Mouse (Mus musculus) midbrain, postnatal 0 days (tissue): ENCODE measurements around the gene Ccdc130. TPM values are rescaled to one million over a fixed set of nuclear protein-coding genes. Genes with fewer than 3 reads are reported as not detected.

Experiments
- ATAC-seq: fragments of 200-750 bp; cut with Nextera tagmentation; 2 replicates; pipeline ENCODE4 v1.8.0; 2017; ENCODE audit warnings: moderate number of reproducible peaks, mild to moderate bottlenecking, moderate TSS enrichment, moderate library complexity; ENCODE audit not compliant: low FRiP score
- DNase-seq: peaks from one replicate; pipeline ENCODE4 v3.0.0-alpha.2; 2015; ENCODE audit warnings: low spot score
- H3K27ac ChIP-seq: fragments of 300-500 bp; sonication (generic); 2 replicates; pipeline ENCODE4 v1.5.1; 2014; ENCODE audit warnings: low read depth, mild to moderate bottlenecking, low read length, mixed read lengths
- H3K27me3 ChIP-seq: fragments of 300-500 bp; sonication (generic); 2 replicates; pipeline ENCODE4 v1.6.1; 2014; ENCODE audit warnings: low read length, control low read depth, mixed read lengths; ENCODE audit not compliant: insufficient read depth
- H3K36me3 ChIP-seq: fragments of 300-500 bp; sonication (generic); 2 replicates; pipeline ENCODE4 v1.6.1; 2014; ENCODE audit warnings: low read length, control low read depth, mixed read lengths; ENCODE audit not compliant: insufficient read depth
- H3K4me1 ChIP-seq: fragments of 300-500 bp; sonication (generic); 2 replicates; pipeline ENCODE4 v1.6.1; 2014; ENCODE audit warnings: mild to moderate bottlenecking, control low read depth, antibody characterized with exemption, low read length, mixed read lengths; ENCODE audit not compliant: insufficient read depth
- H3K4me2 ChIP-seq: fragments of 300-500 bp; sonication (generic); 2 replicates; pipeline ENCODE4 v1.6.1; 2014; ENCODE audit warnings: low read depth, mild to moderate bottlenecking, low read length, mixed read lengths; ENCODE audit not compliant: poor library complexity, severe bottlenecking
- H3K4me3 ChIP-seq: fragments of 300-500 bp; sonication (generic); 2 replicates; pipeline ENCODE4 v1.5.1; 2014; ENCODE audit warnings: low read depth, mild to moderate bottlenecking, low read length, moderate library complexity
- H3K9ac ChIP-seq: fragments of 300-500 bp; sonication (generic); replicated peaks from 2 replicates; pipeline ENCODE4 v1.6.1; 2014; ENCODE audit warnings: mild to moderate bottlenecking, low read length, moderate library complexity, mixed read lengths; ENCODE audit not compliant: poor library complexity, severe bottlenecking
- H3K9me3 ChIP-seq: fragments of 300-500 bp; sonication (generic); 2 replicates; pipeline ENCODE4 v1.6.1; 2016; ENCODE audit warnings: low read length, control low read depth
- CTCF ChIP-seq: IDR thresholded peaks from 2 replicates; pipeline ENCODE4 v1.5.1; 2016; ENCODE audit warnings: antibody characterized with exemption, mild to moderate bottlenecking
- WGBS: fragments of 180-500 bp; shearing (Covaris S2); extraction: QIAGEN DNeasy Blood & Tissue Kit; methylation state at CpG from one replicate; pipeline ENCODE4 v1.1.7; 2014; 5-methylcytosine and 5-hydroxymethylcytosine counted together
- microRNA counts: library from miRNA; unstranded; fragments of <30 nt; microRNA quantifications from one replicate; lab custom pipeline; 2015
- microRNA-seq: library from miRNA; unstranded; fragments of <30 nt; microRNA quantifications from one replicate; pipeline ENCODE4, GENCODE M21; 2016; ENCODE audit warnings: borderline number of aligned reads
- polyA plus RNA-seq: library from polyadenylated mRNA; unstranded; fragments of >200 nt; fragmentation: Nextera tagmentation; extraction: Ambion mirVana; gene quantifications from 2 replicates; pipeline ENCODE4 v1.2.1, GENCODE M21; 2015
- total RNA-seq: library from RNA; depleted of rRNA; stranded (reverse); fragments of >200 nt; gene quantifications from 2 replicates; pipeline ENCODE4 v1.2.3, GENCODE M21; 2014; rRNA removed

Gene Ccdc130
- total and polyA plus RNA-seq, 2 experiments from 2014 or later = 13.6 to 14.0 TPM

DNA sequence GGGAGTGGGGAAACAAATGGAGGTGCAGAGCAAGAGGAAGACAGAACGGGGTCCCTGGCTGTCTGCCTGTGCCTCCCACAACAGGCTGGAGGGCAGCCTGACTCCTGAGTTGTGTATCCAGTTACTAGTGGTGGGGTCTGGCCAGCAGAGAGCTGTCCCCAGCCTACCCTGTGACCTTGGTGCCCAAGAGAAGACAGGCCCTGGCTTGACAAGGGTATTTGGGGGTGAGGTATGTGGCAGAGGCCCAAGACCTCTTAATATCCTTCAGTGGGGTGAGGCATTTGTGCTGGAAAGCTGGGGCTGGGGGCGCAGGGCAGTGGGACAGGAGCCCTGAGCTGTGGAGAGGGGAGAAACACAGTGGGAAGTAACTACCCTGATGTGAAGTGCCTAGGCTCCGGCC is 59.0 kb downstream of the Ccdc130 start:
- Histone ChIP-seq H3K4me1 (no peaks in the 10 kb centered on the region), H3K36me3 (peaks cover 41% of the 10 kb centered on the region), H3K27ac (no peak overlapping the region), H3K9ac (no peak overlapping the region), H3K27me3 (no peaks in the 10 kb centered on the region), H3K4me3 (no peak overlapping the region), H3K4me2 (no peak overlapping the region), H3K9me3 (no peaks in the 10 kb centered on the region)
- TF ChIP-seq CTCF = no peak
- DNase-seq (no peak), ATAC-seq (no peak)
- 96% methylated on average over 3 of the region's 3 CpGs for WGBS

DNA sequence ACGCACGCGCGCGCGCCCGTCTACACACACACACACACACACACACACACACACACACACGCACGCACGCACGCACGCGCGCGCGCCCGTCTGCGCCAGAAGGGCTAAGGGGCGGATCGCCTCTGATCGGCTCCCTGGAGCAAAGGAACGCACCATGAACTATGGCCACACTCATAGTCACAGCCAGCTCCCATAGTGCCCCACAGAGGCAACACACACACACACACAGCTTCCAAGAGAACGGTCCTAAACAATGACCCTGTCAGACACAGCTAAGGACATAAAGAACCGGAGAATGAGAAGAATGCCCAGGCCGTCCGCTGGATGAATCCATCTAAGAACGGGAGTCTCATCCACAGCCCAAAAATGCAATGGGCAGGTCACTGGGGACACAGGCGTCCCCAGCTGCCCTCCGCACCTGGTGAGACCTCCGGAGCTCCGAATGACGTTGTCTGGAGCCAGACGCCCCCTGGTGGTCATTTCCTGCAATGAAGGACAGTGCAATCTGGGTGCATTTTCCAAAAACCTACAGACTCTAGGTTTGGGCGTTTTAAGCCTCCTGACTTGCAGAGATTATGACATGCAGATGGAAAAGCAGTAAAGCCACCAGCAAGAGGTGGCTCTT is 59.9 kb downstream of the Ccdc130 start:
- WGBS = 57% methylated on average over 34 of the region's 34 CpGs
- peak; percentile 83 for DNase-seq
- no peaks in the 10 kb centered on the region for H3K4me1 ChIP-seq
- no peak overlapping the region for H3K4me3 ChIP-seq
- H3K9ac ChIP-seq = no peak overlapping the region
- peak overlapping the region; percentile 12; the same call in 1 of the 2 replicates for H3K4me2 ChIP-seq
- H3K27me3 ChIP-seq = no peaks in the 10 kb centered on the region
- ATAC-seq = peak; percentile 28; the same call in 1 of the 2 replicates
- peaks cover 32% of the 10 kb centered on the region for H3K36me3 ChIP-seq
- no peak overlapping the region for H3K27ac ChIP-seq
- peak; percentile 93 for TF ChIP-seq CTCF
- no peaks in the 10 kb centered on the region for H3K9me3 ChIP-seq

DNA sequence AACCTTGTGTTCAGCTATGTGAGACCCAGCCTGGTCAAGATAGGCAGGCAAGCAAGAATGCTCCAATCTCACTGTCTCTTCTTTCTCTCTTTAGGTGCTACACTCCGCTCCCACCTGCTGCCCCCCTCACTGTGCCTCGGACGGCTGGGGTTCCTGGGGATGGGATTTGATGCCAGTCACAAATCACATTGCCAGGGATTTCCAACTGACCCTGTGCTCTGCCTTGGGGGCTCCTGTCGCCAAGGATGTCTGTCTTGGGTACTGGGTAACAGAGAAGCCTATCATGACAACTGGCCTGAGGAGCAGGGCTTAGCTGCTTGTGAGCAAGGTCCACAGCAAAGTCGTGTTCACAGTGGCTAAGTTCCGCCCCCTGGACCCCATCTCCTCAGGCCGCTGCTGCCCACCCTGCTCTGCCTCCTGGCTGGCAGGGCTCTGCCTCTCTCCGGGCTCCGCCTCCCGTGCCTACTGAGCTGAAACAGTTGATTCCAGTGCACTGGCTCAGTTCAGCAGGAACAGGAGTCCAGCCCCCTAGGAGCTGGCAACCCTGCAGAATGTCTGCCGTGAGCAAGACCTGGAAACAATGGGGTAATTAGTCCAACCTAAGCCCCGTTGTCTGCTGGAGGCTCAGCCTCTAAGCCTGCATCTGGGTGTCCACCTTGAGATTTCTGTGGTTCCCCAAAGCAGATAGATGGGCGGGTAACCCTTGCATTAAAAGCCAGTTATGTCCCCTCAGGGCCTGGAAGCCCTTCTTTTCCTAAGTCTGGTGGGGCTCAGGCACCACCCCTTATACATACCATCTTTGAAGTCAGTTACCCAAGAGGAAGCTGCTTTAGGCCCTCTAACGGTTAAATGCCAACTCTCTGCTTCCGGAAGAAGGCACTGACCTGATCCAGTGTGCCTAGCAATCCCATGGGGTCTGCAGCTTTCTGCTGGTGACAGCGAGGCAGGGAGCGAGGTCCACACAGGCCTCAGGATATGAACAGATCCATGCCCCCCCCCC is 61.5 kb downstream of the Ccdc130 start:
- H3K4me1 ChIP-seq = peaks cover 3% of the 10 kb centered on the region; the same call in 1 of the 2 replicates
- H3K4me2 ChIP-seq = no peak overlapping the region
- no peak overlapping the region for H3K27ac ChIP-seq
- no peaks in the 10 kb centered on the region for H3K9me3 ChIP-seq
- DNase-seq (peak; percentile 26), ATAC-seq (no peak)
- 0 out of 2 replicates have a peak overlapping the region, but pooled peaks have one; percentile 36 for H3K9ac ChIP-seq
- H3K4me3 ChIP-seq = no peak overlapping the region
- no peaks in the 10 kb centered on the region for H3K27me3 ChIP-seq
- no peak for TF ChIP-seq CTCF
- WGBS = 30% methylated on average over 17 of the region's 17 CpGs
- peaks cover 24% of the 10 kb centered on the region for H3K36me3 ChIP-seq

DNA sequence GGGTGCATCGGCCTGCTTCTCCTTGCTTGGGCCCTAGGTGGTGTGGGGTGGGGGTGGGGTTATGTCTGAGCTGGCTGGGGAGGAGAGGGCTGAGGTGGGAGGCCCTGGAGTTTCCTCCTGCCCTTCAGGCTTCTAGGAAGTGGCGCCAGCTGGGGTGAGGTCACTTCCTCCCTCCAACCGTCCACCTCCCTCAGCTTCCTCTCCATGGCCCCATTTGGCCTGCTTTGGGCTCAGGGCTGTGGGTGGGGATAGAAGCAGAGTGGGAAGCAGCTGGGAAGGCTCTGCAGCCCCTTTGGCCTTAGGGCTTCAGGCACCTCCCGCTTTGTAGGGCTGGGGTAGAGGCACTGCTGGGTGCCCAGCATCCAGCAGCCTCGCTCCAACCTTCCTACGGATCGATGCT is 62.4 kb downstream of the Ccdc130 start:
- WGBS = 61% methylated on average over 7 of the region's 7 CpGs
- Histone ChIP-seq H3K4me1 (peaks cover 3% of the 10 kb centered on the region; the same call in 1 of the 2 replicates), H3K27ac (0 out of 2 replicates have a peak overlapping the region, but pooled peaks have one; percentile 32), H3K4me2 (no peak overlapping the region), H3K36me3 (peaks cover 18% of the 10 kb centered on the region), H3K9ac (0 out of 2 replicates have a peak overlapping the region, but pooled peaks have one; percentile 36), H3K9me3 (no peaks in the 10 kb centered on the region), H3K4me3 (no peak overlapping the region), H3K27me3 (no peaks in the 10 kb centered on the region)
- no peak for DNase-seq
- no peak for TF ChIP-seq CTCF
- ATAC-seq = no peak

MicroRNAs within 50 kb of the gene (microRNA counts, 519-probe panel; counts per million panel counts)
- microRNA mmu-miR-23a (lab: Ali Mortazavi, UCI) (4,024 counts per million, percentile 82 among the panel's probes with 10 or more counts), microRNA mmu-miR-27a (lab: Ali Mortazavi, UCI) (4,123 counts per million, percentile 83 among the panel's probes with 10 or more counts)

Small RNAs within 50 kb of the gene (microRNA-seq; reads per million reads assigned to microRNA genes)
- gene Mir23a = 6,690 reads per million, percentile 92 among the genes with 10 or more reads in this experiment
- not detected for gene Mir24-2
- gene Mir27a = 129 reads per million, percentile 48 among the genes with 10 or more reads in this experiment
- not detected for gene Mir3074-2

Other genes with a start within 250 kb of the Ccdc130 start
- gene Palm3, start 248.9 kb downstream of the Ccdc130 start, total RNA-seq = 5.1 and 8.0 TPM in 2 replicates
- gene Palm3, start 248.9 kb downstream of the Ccdc130 start, polyA plus RNA-seq = 4.4 and 4.9 TPM in 2 replicates
- gene Il27ra, start 227.8 kb downstream of the Ccdc130 start, total RNA-seq = 0.71 and 1.1 TPM in 2 replicates
- gene Il27ra, start 227.8 kb downstream of the Ccdc130 start, polyA plus RNA-seq = 0.21 and 0.29 TPM in 2 replicates
- gene Rln3, start 225.4 kb downstream of the Ccdc130 start, total RNA-seq = 2.3 and 2.7 TPM in 2 replicates
- gene Rln3, start 225.4 kb downstream of the Ccdc130 start, polyA plus RNA-seq = 1.3 and 2.3 TPM in 2 replicates
- 2.2 and 3.0 TPM in 2 replicates for gene Gm10643, start 205.2 kb downstream of the Ccdc130 start, total RNA-seq
- gene Gm10643, start 205.2 kb downstream of the Ccdc130 start, polyA plus RNA-seq = 1.6 and 1.7 TPM in 2 replicates
- 28.4 and 31.7 TPM in 2 replicates for gene Rfx1, start 203.5 kb downstream of the Ccdc130 start, total RNA-seq
- 7.2 and 8.8 TPM in 2 replicates for gene Rfx1, start 203.5 kb downstream of the Ccdc130 start, polyA plus RNA-seq
- gene Dcaf15, start 165.6 kb downstream of the Ccdc130 start, total RNA-seq = 62.3 and 67.6 TPM in 2 replicates
- gene Dcaf15, start 165.6 kb downstream of the Ccdc130 start, polyA plus RNA-seq = 21.7 and 23.3 TPM in 2 replicates
- gene Podnl1, start 144.4 kb downstream of the Ccdc130 start, total RNA-seq = 0.05 and 0.19 TPM in 2 replicates
- 0.38 and 0.56 TPM in 2 replicates for gene Podnl1, start 144.4 kb downstream of the Ccdc130 start, polyA plus RNA-seq
- gene Cc2d1a, start 122.4 kb downstream of the Ccdc130 start, total RNA-seq = 86.1 and 101 TPM in 2 replicates
- 65.9 and 70.7 TPM in 2 replicates for gene Cc2d1a, start 122.4 kb downstream of the Ccdc130 start, polyA plus RNA-seq
- 5.6 and 5.7 TPM in 2 replicates for gene 4930432K21Rik, start 122.4 kb downstream of the Ccdc130 start, total RNA-seq
- 2.2 and 2.4 TPM in 2 replicates for gene 4930432K21Rik, start 122.4 kb downstream of the Ccdc130 start, polyA plus RNA-seq
- gene Nanos3, start 85.2 kb downstream of the Ccdc130 start, total RNA-seq = 0.27 and 4.6 TPM in 2 replicates
- gene Nanos3, start 85.2 kb downstream of the Ccdc130 start, polyA plus RNA-seq = 14.0 and 15.3 TPM in 2 replicates
- 37.7 and 41.8 TPM in 2 replicates for gene Zswim4, start 33.3 kb downstream of the Ccdc130 start, total RNA-seq
- gene Zswim4, start 33.3 kb downstream of the Ccdc130 start, polyA plus RNA-seq = 11.8 and 11.9 TPM in 2 replicates
- gene D8Ertd738e, start 20.7 kb downstream of the Ccdc130 start, total RNA-seq = 110 and 143 TPM in 2 replicates
- gene D8Ertd738e, start 20.7 kb downstream of the Ccdc130 start, polyA plus RNA-seq = 274 and 297 TPM in 2 replicates
- gene Mri1, start 13.1 kb downstream of the Ccdc130 start, total RNA-seq = 28.8 and 31.7 TPM in 2 replicates
- gene Mri1, start 13.1 kb downstream of the Ccdc130 start, polyA plus RNA-seq = 39.4 and 40.5 TPM in 2 replicates
- 67.0 and 134 TPM in 2 replicates for gene Cacna1a, start 118.1 kb upstream of the Ccdc130 start, total RNA-seq
- gene Cacna1a, start 118.1 kb upstream of the Ccdc130 start, polyA plus RNA-seq = 10.0 and 15.4 TPM in 2 replicates